Mouse (Mus musculus): ENCODE results near the gene Crk. TPM values are rescaled to one million over a fixed set of nuclear protein-coding genes. Genes with fewer than 3 reads are reported as not detected.

The Crk gene
- polyA plus RNA-seq, 1 experiment = 56.9 TPM

DNA sequence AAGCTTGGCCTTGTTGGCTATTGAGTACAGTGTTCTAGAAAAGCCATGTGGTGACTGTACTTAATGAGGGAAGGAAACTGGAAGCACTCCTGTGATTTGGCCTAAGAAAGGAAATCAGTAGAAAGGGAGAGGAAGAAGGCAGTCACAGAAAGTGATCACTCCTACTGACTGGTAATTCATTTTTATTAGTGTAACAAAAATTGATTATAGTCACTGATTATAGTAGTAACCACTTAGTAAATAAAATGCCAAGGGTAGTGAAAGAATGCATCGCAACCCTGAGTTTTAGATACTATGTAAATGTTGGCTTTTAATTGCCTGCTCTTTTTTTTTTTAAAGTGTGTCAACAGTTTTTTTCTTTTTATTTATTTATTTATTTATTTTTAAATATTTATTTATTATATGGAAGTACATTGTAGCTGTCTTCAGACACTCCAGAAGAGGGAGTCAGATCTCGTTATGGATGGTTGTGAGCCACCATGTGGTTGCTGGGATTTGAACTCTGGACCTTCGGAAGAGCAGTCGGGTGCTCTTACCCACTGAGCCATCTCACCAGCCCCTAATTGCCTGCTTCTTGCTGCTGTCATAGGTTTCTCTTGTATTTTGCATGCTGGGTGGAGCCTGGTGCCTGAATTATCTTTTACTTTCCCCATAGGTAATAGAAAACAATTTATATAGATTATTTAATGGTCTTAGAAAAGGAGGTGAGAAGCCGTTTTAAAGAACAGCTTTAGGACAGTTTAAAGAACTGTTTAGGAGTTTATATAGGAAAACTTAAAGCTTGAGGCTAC lies 56.6 kb downstream of the Crk start:
- Histone ChIP-seq H3K27ac (replicated peaks; ENCODE audit: low read depth, low read length) (no peak overlapping the region), H3K4me3 (ENCODE audit: insufficient read depth, low read depth, low read length) (no peak overlapping the region)

DNA sequence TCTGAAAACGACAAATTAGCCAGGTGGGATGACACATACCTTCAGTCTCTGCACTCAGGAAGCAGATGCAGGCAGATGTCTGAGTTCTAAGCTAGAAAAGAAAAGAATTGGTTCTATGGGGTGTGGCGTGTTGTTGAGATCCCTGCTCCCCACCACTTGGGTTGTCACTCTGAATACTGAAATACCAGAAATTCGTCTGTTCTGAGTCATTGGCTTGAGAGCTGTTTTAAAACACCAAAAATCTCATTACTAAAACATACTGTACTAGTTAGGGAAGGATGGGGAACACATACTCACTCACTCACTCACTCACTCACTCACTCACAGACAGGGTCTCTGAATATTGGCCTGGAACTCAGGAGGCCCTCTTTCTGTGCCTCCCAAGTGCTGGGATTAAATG lies 57.9 kb downstream of the Crk start:
- H3K27ac ChIP-seq (replicated peaks; ENCODE audit: low read depth, low read length) = no peak overlapping the region
- no peak overlapping the region for H3K4me3 ChIP-seq (ENCODE audit: insufficient read depth, low read depth, low read length)
- H3K4me1 ChIP-seq (ENCODE audit: control insufficient read depth, insufficient read depth, insufficient read length, low read length) = peaks cover 26% of the 10 kb centered on the region

More for the DNA sequence above, 56.6 kb downstream of the Crk start:
- peaks cover 21% of the 10 kb centered on the region for H3K4me1 ChIP-seq (ENCODE audit: control insufficient read depth, insufficient read depth, insufficient read length, low read length)

DNA sequence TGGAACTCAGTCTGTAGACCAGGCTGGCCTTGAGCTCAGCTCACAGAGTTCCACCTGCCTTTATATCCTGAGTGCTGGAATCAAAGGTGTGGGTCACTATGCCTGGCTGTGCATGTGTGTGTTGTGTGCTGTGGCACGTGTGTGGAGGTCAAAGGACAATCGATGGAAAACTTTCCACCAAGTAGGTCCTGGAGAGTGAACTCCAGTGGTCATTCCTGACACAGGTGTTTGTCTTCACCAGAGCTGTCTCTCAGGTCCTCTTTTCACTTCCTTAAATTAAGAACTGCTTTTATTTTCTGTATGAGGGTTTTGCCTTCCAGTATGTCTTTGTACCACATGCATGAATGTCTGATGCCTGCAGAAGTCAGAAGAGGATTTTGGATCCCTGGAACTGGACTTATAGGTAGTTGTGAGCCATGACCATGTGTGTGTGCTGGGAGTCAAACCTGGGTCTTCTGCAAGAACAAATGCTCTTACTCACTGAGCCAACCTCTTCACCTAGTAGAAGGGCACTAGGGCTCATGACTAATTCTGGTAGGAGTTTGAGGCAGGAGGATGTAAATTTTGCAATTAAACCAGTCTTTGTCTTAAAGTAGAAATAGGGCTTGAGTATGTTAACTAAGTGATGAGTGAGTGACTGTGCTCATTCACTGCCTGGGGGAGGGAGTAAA lies 58.9 kb downstream of the Crk start:
- Histone ChIP-seq H3K27ac (replicated peaks; ENCODE audit: low read depth, low read length) (no peak overlapping the region), H3K4me1 (ENCODE audit: control insufficient read depth, insufficient read depth, insufficient read length, low read length) (peaks cover 32% of the 10 kb centered on the region)

DNA sequence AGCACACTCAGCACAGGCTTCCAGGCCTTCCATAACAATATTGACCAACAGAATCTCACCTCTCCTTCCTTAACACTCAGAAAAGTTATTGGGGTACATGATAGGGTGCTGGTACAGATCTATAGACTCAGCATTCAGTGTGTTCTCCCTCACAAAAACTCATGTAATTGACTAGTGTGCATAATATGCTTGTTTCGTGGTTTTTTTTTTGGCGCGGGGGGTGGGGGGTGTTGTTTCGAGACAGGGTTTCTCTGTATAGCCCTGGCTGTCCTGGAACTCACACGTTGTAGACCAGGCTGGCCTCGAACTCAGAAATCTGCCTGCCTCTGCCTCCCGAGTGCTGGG lies 59.4 kb downstream of the Crk start:
- peaks cover 32% of the 10 kb centered on the region for H3K4me1 ChIP-seq (ENCODE audit: control insufficient read depth, insufficient read depth, insufficient read length, low read length)
- no peak overlapping the region for H3K27ac ChIP-seq (replicated peaks; ENCODE audit: low read depth, low read length)
- H3K4me3 ChIP-seq (ENCODE audit: insufficient read depth, low read depth, low read length) = no peak overlapping the region

More for the DNA sequence above, 58.9 kb downstream of the Crk start:
- H3K4me3 ChIP-seq (ENCODE audit: insufficient read depth, low read depth, low read length) = no peak overlapping the region

DNA sequence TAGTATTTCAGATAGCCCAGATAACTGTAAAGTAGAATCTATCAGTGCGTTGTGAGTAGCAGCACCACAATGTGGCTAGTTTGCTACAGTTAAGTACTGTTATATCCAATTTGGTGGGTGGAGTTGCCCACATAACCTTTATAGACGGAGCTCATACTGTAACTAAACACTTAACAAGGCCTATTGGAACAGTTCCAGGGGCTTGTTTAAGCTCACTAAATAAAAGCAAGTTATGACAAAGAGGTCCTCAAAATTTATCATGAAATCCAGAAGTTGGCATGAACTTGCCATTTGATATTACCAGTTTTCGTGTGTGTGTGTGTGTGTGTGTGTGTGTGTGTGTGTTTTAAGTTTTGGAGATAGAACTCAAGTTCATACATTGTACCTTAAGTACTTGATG lies 61.1 kb downstream of the Crk start:
- peaks cover 29% of the 10 kb centered on the region for H3K4me1 ChIP-seq (ENCODE audit: control insufficient read depth, insufficient read depth, insufficient read length, low read length)
- H3K4me3 ChIP-seq (ENCODE audit: insufficient read depth, low read depth, low read length) = no peak overlapping the region
- no peak overlapping the region for H3K27ac ChIP-seq (replicated peaks; ENCODE audit: low read depth, low read length)

GRCm38 (mm10) chr11:75741615-75742014 lies 62.6 kb downstream of the Crk start:
- H3K4me1 ChIP-seq (ENCODE audit: control insufficient read depth, insufficient read depth, insufficient read length, low read length) = peaks cover 25% of the 10 kb centered on the region
- no peak overlapping the region for H3K27ac ChIP-seq (replicated peaks; ENCODE audit: low read depth, low read length)
- H3K4me3 ChIP-seq (ENCODE audit: insufficient read depth, low read depth, low read length) = no peak overlapping the region

DNA sequence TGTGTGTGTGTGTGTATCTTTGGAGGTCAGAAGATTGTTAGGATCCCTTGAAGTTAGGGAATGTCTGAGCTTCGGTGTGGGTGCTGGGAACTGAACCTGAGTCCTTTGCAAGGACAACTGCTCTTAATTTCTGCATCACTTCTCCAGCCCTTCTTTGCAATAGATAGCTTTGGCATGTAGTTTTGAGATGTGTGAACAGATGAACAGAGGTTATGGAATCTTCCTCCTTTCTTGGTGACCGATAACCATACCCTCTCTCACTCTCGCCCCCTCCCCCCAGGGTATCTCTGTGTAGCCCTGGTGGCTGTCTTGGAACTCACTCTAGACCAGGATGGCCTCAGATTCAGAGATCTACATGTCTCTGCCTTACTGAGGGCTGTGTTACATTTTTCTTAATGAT lies 65.7 kb downstream of the Crk start:
- H3K4me3 ChIP-seq (ENCODE audit: insufficient read depth, low read depth, low read length) = no peak overlapping the region
- H3K27ac ChIP-seq (replicated peaks; ENCODE audit: low read depth, low read length) = no peak overlapping the region
- peaks cover 22% of the 10 kb centered on the region for H3K4me1 ChIP-seq (ENCODE audit: control insufficient read depth, insufficient read depth, insufficient read length, low read length)

GRCm38 (mm10) chr11:75750537-75750936 lies 71.5 kb downstream of the Crk start:
- H3K27ac ChIP-seq (replicated peaks; ENCODE audit: low read depth, low read length) = no peak overlapping the region
- peaks cover 14% of the 10 kb centered on the region for H3K4me1 ChIP-seq (ENCODE audit: control insufficient read depth, insufficient read depth, insufficient read length, low read length)
- no peak overlapping the region for H3K4me3 ChIP-seq (ENCODE audit: insufficient read depth, low read depth, low read length)

- Histone ChIP-seq H3K4me3 (ENCODE audit: insufficient read depth, low read depth, low read length) (no peak overlapping the region), H3K27ac (replicated peaks; ENCODE audit: low read depth, low read length) (no peak overlapping the region), H3K4me1 (ENCODE audit: control insufficient read depth, insufficient read depth, insufficient read length, low read length) (peaks cover 14% of the 10 kb centered on the region)
These were observed 72.0 kb downstream of the Crk start for GRCm38 (mm10) chr11:75751082-75751481.

Other genes with a start within 250 kb of the Crk start
- 0.48 TPM in 1 of 2 replicates, not detected in the other for gene Serpinf2, start 239.7 kb upstream of the Crk start, polyA plus RNA-seq (2012; ENCODE audit: insufficient read depth, insufficient read length, missing spikeins)
- gene Wdr81, start 224.5 kb upstream of the Crk start, polyA plus RNA-seq (2012; ENCODE audit: insufficient read depth, insufficient read length, missing spikeins) = 5.5 and 7.2 TPM in 2 replicates
- gene Tlcd2, start 217.5 kb upstream of the Crk start, polyA plus RNA-seq (2012; ENCODE audit: insufficient read depth, insufficient read length, missing spikeins) = 13.5 and 20.2 TPM in 2 replicates
- gene Prpf8, start 192.4 kb upstream of the Crk start, polyA plus RNA-seq (2012; ENCODE audit: insufficient read depth, insufficient read length, missing spikeins) = 57.2 and 61.0 TPM in 2 replicates
- gene Rilp, start 169.2 kb upstream of the Crk start, polyA plus RNA-seq (2012; ENCODE audit: insufficient read depth, insufficient read length, missing spikeins) = 42.3 and 47.1 TPM in 2 replicates
- 3.4 and 5.3 TPM in 2 replicates for gene Scarf1, start 165.7 kb upstream of the Crk start, polyA plus RNA-seq (2012; ENCODE audit: insufficient read depth, insufficient read length, missing spikeins)
- gene Slc43a2, start 147.6 kb upstream of the Crk start, polyA plus RNA-seq (2012; ENCODE audit: insufficient read depth, insufficient read length, missing spikeins) = 13.4 and 14.5 TPM in 2 replicates
- 75.9 and 86.5 TPM in 2 replicates for gene Pitpna, start 91.2 kb upstream of the Crk start, polyA plus RNA-seq (2012; ENCODE audit: insufficient read depth, insufficient read length, missing spikeins)
- gene Inpp5k, start 48.3 kb upstream of the Crk start, polyA plus RNA-seq (2012; ENCODE audit: insufficient read depth, insufficient read length, missing spikeins) = 19.1 and 24.1 TPM in 2 replicates
- gene Myo1c, start 28.8 kb upstream of the Crk start, polyA plus RNA-seq (2012; ENCODE audit: insufficient read depth, insufficient read length, missing spikeins) = 65.7 and 72.5 TPM in 2 replicates
- gene Ywhae, start 53.6 kb downstream of the Crk start, polyA plus RNA-seq (2012; ENCODE audit: insufficient read depth, insufficient read length, missing spikeins) = 296 and 331 TPM in 2 replicates
- not detected in 2 replicates for gene Doc2b, start 116.8 kb downstream of the Crk start, polyA plus RNA-seq (2012; ENCODE audit: insufficient read depth, insufficient read length, missing spikeins)